Mouse (Mus musculus) ES-E14 (cell line): Measurements from ENCODE around the gene Nnmt. TPM values are rescaled to one million over a fixed set of nuclear protein-coding genes. Genes with fewer than 3 reads are reported as not detected.
A peak's percentile ranks its signal among the peaks of the same experiment; 100 is the strongest.

Source experiments
- DNase-seq: peaks from one replicate; pipeline ENCODE4 v3.0.0-alpha.2; 2013; ENCODE audit warnings: low read depth, low spot score
- H3K27ac ChIP-seq: 2 replicates; pipeline ENCODE4 v1.5.1; 2012; ENCODE audit warnings: low read depth, mild to moderate bottlenecking, low read length, moderate library complexity, mixed read lengths; ENCODE audit not compliant: poor library complexity, insufficient read depth, severe bottlenecking
- H3K36me3 ChIP-seq: 2 replicates; pipeline ENCODE4 v1.6.1; 2012; ENCODE audit warnings: mild to moderate bottlenecking, low read length, moderate library complexity, mixed read lengths; ENCODE audit not compliant: control insufficient read depth, poor library complexity, insufficient read depth, severe bottlenecking
- H3K4me1 ChIP-seq, 2 experiments: fragments of 150-350 bp in 1 of 2; sonication (generic) in 1 of 2; 2 replicates each; pipeline ENCODE4 v1.6.1; 2012; ENCODE audit warnings: low read length in 2 of 2, mild to moderate bottlenecking in 1 of 2, mixed read lengths in 1 of 2; ENCODE audit not compliant: control insufficient read depth in 2 of 2, insufficient read depth in 2 of 2, poor library complexity in 1 of 2
- H3K4me3 ChIP-seq, 2 experiments: fragments of 150-350 bp in 1 of 2; sonication (generic) in 1 of 2; 2 replicates each; pipeline ENCODE4 v1.5.1; 2012; ENCODE audit warnings: low read length in 2 of 2, low read depth in 1 of 2, mild to moderate bottlenecking in 1 of 2, mixed read lengths in 1 of 2; ENCODE audit not compliant: insufficient read depth in 1 of 2, poor library complexity in 1 of 2, severe bottlenecking in 1 of 2
- H3K9ac ChIP-seq: 2 replicates; pipeline ENCODE4 v1.6.1; 2012; ENCODE audit warnings: low read depth, mild to moderate bottlenecking, low read length, mixed read lengths; ENCODE audit not compliant: poor library complexity, insufficient read depth, severe bottlenecking
- H3K9me3 ChIP-seq: fragments of 150-350 bp; sonication (generic); 2 replicates; pipeline ENCODE4 v1.6.1; 2012; ENCODE audit warnings: low read depth, mild to moderate bottlenecking, low read length; ENCODE audit not compliant: control insufficient read depth, insufficient read depth
- CHD2 ChIP-seq: IDR thresholded peaks from 2 replicates; pipeline ENCODE4 v1.6.1; 2014; ENCODE audit warnings: mild to moderate bottlenecking, low read depth, low read length, inconsistent platforms
- HCFC1 ChIP-seq: IDR thresholded peaks from 2 replicates; pipeline ENCODE4 v1.6.1; 2012; ENCODE audit warnings: low read length, inconsistent platforms, borderline replicate concordance; ENCODE audit not compliant: insufficient read depth
- MAFK ChIP-seq: IDR thresholded peaks from 2 replicates; pipeline ENCODE4 v1.6.1; 2014; ENCODE audit warnings: mild to moderate bottlenecking, low read depth, low read length, inconsistent platforms; ENCODE audit not compliant: insufficient read depth
- ZC3H11A ChIP-seq: IDR thresholded peaks from 2 replicates; pipeline ENCODE4 v1.6.1; 2012; ENCODE audit warnings: low read depth, mild to moderate bottlenecking, inconsistent platforms, low read length, borderline replicate concordance
- ZNF384 ChIP-seq: IDR thresholded peaks from 2 replicates; pipeline ENCODE4 v1.6.1; 2012; ENCODE audit warnings: low read depth, low read length, inconsistent platforms
- in situ Hi-C, 2 experiments: fragments of 600-800 bp; cut with MboI; formaldehyde crosslinking; loops; one replicate each; pipeline ENCODE4 v1.15.1; 2025; ENCODE audit warnings: low sequenced_read_pairs in 2 of 2, inconsistent platforms in 1 of 2; ENCODE audit not compliant: unreplicated experiment in 2 of 2
- total RNA-seq: library from RNA; depleted of rRNA; stranded (reverse); fragments of 300-350 nt; gene quantifications from 2 replicates; pipeline ENCODE4 v1.2.3, GENCODE M21; 2012

The Nnmt gene
- total RNA-seq, 1 experiment = 0.31 TPM

DNA sequence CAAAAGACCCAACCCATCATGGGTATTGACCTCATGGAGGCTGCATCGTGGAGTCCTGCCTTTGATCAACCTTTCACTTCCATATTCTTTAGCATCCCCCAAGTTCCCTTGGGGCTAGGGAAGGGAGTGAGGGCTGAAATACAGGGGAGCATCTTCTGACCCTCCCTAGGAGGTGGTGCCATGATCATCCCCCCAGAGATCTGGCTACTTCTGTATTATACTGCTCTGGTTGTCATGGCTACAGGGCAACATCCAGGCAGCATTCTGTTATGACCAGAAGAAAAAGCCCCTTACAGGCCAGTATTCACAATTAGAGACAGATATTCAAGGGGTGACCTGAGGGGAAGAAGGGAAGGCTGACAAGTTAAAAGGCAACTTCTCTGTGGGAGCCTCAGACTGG is 14.3 kb upstream of the Nnmt start:
- Histone ChIP-seq H3K9me3 (no peaks in the 10 kb centered on the region), H3K4me1 (no peaks in the 10 kb centered on the region), H3K4me3 (no peak overlapping the region), H3K27ac (no peak overlapping the region), H3K36me3 (no peaks in the 10 kb centered on the region), H3K9ac (no peak overlapping the region)
- TF ChIP-seq ZC3H11A (no peak), CHD2 (no peak), MAFK (no peak), ZNF384 (no peak), HCFC1 (no peak)
- DNase-seq = no peak
- in situ Hi-C loops = no loop called here

DNA sequence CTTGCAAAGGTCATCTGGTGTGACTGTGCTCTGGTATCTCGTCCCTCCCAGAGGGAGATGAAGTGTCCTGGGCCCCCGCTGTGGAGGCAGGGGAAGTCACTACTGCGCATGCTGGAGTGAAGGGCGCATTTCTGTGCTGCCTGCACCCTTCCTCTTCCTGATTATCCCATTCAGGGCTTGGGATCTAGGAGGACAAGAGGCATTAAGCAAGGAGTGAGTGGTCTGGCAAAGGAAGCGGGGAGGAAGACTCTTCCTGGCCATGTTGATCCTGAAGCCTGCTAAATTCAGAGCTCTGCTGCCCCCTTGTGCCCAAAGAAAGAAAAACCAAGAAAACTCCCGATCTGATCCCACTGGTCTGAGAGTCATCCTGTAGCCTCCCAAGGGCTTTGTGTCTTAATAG is 13.6 kb upstream of the Nnmt start:
- Histone ChIP-seq H3K4me3 (0 out of 4 replicates have a peak overlapping the region, but pooled peaks of 1 of the 2 experiments have one; percentile 20), H3K36me3 (no peaks in the 10 kb centered on the region), H3K27ac (no peak overlapping the region), H3K9me3 (no peaks in the 10 kb centered on the region), H3K9ac (no peak overlapping the region), H3K4me1 (no peaks in the 10 kb centered on the region)
- in situ Hi-C loops = no loop called here
- no peak for TF ChIP-seq HCFC1
- TF ChIP-seq ZC3H11A = peak; percentile 68
- DNase-seq = peak; percentile 86

DNA sequence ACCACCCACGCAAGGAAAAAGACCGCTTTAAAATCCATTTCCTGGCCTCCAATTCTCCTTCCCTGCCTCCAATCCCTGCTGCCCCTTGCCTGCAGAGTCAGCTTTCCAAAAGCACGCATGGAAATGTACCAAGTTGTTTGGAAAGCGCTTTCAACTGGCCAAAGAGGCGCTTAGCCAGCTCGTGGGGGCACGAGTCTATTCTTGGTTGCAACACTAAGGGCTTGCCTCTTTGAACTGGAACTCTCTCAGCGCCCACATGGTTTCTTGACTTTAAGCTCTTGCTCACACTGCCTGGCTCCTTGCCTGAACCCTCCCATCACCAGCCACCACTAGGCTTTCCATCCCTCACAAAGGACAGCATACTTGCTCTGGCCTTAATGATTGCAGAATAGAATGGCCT is 13.2 kb upstream of the Nnmt start:
- no peak for DNase-seq
- Histone ChIP-seq H3K36me3 (no peaks in the 10 kb centered on the region), H3K9ac (no peak overlapping the region), H3K9me3 (no peaks in the 10 kb centered on the region), H3K27ac (no peak overlapping the region), H3K4me1 (no peaks in the 10 kb centered on the region), H3K4me3 (no peak overlapping the region)
- TF ChIP-seq ZC3H11A (no peak), CHD2 (no peak), MAFK (no peak), ZNF384 (no peak), HCFC1 (no peak)
- in situ Hi-C loops = no loop called here

DNA sequence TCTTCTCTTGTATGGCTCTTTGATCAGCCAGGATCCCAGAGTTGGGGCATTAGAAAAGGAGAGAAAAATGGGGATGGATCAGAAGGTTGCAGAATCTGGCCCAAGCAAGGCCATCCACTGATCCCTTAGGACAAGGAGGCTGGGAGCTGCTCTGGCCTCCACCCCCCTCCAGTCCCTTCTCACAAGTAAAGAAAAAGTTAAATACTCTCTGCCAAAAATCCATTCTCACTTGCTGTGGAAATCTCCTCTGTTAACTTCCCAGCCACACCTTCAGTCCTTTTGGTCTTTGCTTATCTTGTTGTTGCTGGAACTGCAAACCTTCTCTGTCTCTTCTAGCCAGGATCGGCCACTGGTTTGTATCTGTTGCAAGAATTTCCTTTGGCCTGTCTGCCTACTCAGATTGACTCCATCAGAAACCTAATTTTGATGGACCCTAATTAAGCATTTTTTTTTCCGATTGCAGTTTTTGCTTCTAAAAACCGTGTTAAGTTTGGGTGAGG is 12.6 kb upstream of the Nnmt start:
- H3K4me1 ChIP-seq = no peaks in the 10 kb centered on the region
- no peak for TF ChIP-seq ZC3H11A
- TF ChIP-seq CHD2 = no peak
- TF ChIP-seq ZNF384 = no peak
- no peak for TF ChIP-seq MAFK
- TF ChIP-seq HCFC1 = no peak
- H3K9me3 ChIP-seq = no peaks in the 10 kb centered on the region
- H3K9ac ChIP-seq = no peak overlapping the region
- DNase-seq = no peak
- no peaks in the 10 kb centered on the region for H3K36me3 ChIP-seq
- H3K4me3 ChIP-seq = no peak overlapping the region
- in situ Hi-C loops = no loop called here
- no peak overlapping the region for H3K27ac ChIP-seq

DNA sequence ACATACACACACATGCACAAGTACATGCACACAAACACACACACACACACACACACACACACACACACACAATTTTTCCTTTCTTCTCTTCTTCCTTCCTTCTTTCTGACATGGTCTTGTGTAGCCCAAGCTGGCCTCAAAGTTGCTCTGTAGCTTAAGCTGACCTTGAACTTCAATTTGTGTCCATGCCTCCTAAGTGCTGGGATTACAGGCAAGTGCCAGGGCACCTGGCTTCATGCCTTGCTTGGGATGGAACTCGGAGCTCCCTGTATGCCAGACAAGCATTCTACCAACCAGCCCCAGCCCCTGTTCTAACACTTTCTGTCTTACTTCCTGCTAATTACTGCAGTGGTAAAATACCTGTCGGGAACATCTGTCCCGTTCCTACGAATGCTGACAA is 8.3 kb upstream of the Nnmt start:
- no peak overlapping the region for H3K9ac ChIP-seq
- H3K4me3 ChIP-seq = no peak overlapping the region
- H3K9me3 ChIP-seq = no peaks in the 10 kb centered on the region
- H3K4me1 ChIP-seq = no peaks in the 10 kb centered on the region
- TF ChIP-seq ZNF384 = no peak
- no peaks in the 10 kb centered on the region for H3K36me3 ChIP-seq
- DNase-seq = no peak
- H3K27ac ChIP-seq = no peak overlapping the region
- in situ Hi-C loops = no loop called here
